Mouse (Mus musculus) hindbrain, embryonic 16.5 days (tissue): ENCODE measurements around the gene Ces2a. TPM values are rescaled to one million over a fixed set of nuclear protein-coding genes. Genes with fewer than 3 reads are reported as not detected.

Experiments used
- ATAC-seq: fragments of 200-750 bp; cut with Nextera tagmentation; 2 replicates; pipeline ENCODE4 v1.8.0; 2017; ENCODE audit warnings: moderate TSS enrichment, moderate library complexity
- H3K27ac ChIP-seq: fragments of 300-500 bp; sonication (generic); 2 replicates; pipeline ENCODE4 v1.5.1; 2014; ENCODE audit warnings: low read depth, mild to moderate bottlenecking, control low read depth, low read length, moderate library complexity
- H3K27me3 ChIP-seq: fragments of 300-500 bp; sonication (generic); replicated peaks from 2 replicates; pipeline ENCODE4 v1.6.1; 2014; ENCODE audit warnings: low read length; ENCODE audit not compliant: control insufficient read depth, insufficient read depth
- H3K36me3 ChIP-seq: fragments of 300-500 bp; sonication (generic); 2 replicates; pipeline ENCODE4 v1.6.1; 2014; ENCODE audit warnings: mild to moderate bottlenecking, low read length, moderate library complexity, mixed read lengths; ENCODE audit not compliant: control insufficient read depth, insufficient read depth
- H3K4me1 ChIP-seq: fragments of 300-500 bp; sonication (generic); 2 replicates; pipeline ENCODE4 v1.6.1; 2014; ENCODE audit warnings: low read depth, low read length; ENCODE audit not compliant: control insufficient read depth, insufficient read depth
- H3K4me2 ChIP-seq: fragments of 300-500 bp; sonication (generic); 2 replicates; pipeline ENCODE4 v1.6.1; 2014; ENCODE audit warnings: mild to moderate bottlenecking, low read length, control low read depth, moderate library complexity
- H3K4me3 ChIP-seq: fragments of 300-500 bp; sonication (generic); 2 replicates; pipeline ENCODE4 v1.5.1; 2014; ENCODE audit warnings: mild to moderate bottlenecking, low read length, control low read depth, moderate library complexity
- H3K9ac ChIP-seq: fragments of 300-500 bp; sonication (generic); 2 replicates; pipeline ENCODE4 v1.6.1; 2014; ENCODE audit warnings: low read depth, mild to moderate bottlenecking, control low read depth, low read length, moderate library complexity
- H3K9me3 ChIP-seq: fragments of 300-500 bp; sonication (generic); 2 replicates; pipeline ENCODE4 v1.6.1; 2014; ENCODE audit warnings: mild to moderate bottlenecking, low read length, moderate library complexity; ENCODE audit not compliant: control insufficient read depth
- WGBS: fragments of 180-500 bp; shearing (Covaris S2); extraction: QIAGEN DNeasy Blood & Tissue Kit; methylation state at CpG from one replicate; pipeline ENCODE4 v1.1.7; 2014; 5-methylcytosine and 5-hydroxymethylcytosine counted together
- polyA plus RNA-seq: library from polyadenylated mRNA; unstranded; fragments of >200 nt; fragmentation: Nextera tagmentation; extraction: Ambion mirVana; gene quantifications from 2 replicates; pipeline ENCODE4 v1.2.1, GENCODE M21; 2015

Gene Ces2a
- polyA plus RNA-seq, 1 experiment from 2014 or later: not detected

- Histone ChIP-seq H3K27ac (no peak overlapping the region), H3K4me3 (no peak overlapping the region), H3K9ac (no peak overlapping the region), H3K4me1 (no peaks in the 10 kb centered on the region), H3K4me2 (no peak overlapping the region), H3K27me3 (no peaks in the 10 kb centered on the region), H3K9me3 (no peaks in the 10 kb centered on the region), H3K36me3 (no peaks in the 10 kb centered on the region)
- WGBS: 36% methylated on average over 1 of the region's 1 CpGs
- ATAC-seq: peak; percentile 70
Observed at GRCm38 (mm10) chr8:104757621-104758020, 23.8 kb downstream of the Ces2a start.

GRCm38 (mm10) chr8:104758209-104758608 is 24.4 kb downstream of the Ces2a start:
- H3K4me2 ChIP-seq: no peak overlapping the region
- peak; percentile 83 for ATAC-seq
- no peaks in the 10 kb centered on the region for H3K9me3 ChIP-seq
- no peaks in the 10 kb centered on the region for H3K27me3 ChIP-seq
- no peak overlapping the region for H3K27ac ChIP-seq
- H3K9ac ChIP-seq: no peak overlapping the region
- no peaks in the 10 kb centered on the region for H3K4me1 ChIP-seq
- no peak overlapping the region for H3K4me3 ChIP-seq
- WGBS: 83% methylated on average over 2 of the region's 2 CpGs
- no peaks in the 10 kb centered on the region for H3K36me3 ChIP-seq

- no peak for ATAC-seq
- Histone ChIP-seq H3K4me1 (no peaks in the 10 kb centered on the region), H3K9ac (no peak overlapping the region), H3K27ac (no peak overlapping the region), H3K4me2 (no peak overlapping the region), H3K36me3 (no peaks in the 10 kb centered on the region), H3K4me3 (no peak overlapping the region), H3K27me3 (no peaks in the 10 kb centered on the region), H3K9me3 (no peaks in the 10 kb centered on the region)
- WGBS: 85% methylated on average over 4 of the region's 4 CpGs
Observed at GRCm38 (mm10) chr8:104761126-104761525, 27.3 kb downstream of the Ces2a start.

GRCm38 (mm10) chr8:104766485-104766884 is 32.7 kb downstream of the Ces2a start:
- Histone ChIP-seq H3K4me1 (no peaks in the 10 kb centered on the region), H3K9ac (no peak overlapping the region), H3K27me3 (no peaks in the 10 kb centered on the region), H3K4me2 (no peak overlapping the region), H3K9me3 (no peaks in the 10 kb centered on the region), H3K4me3 (no peak overlapping the region), H3K36me3 (no peaks in the 10 kb centered on the region), H3K27ac (no peak overlapping the region)
- ATAC-seq: no peak
- WGBS: 71% methylated on average over 4 of the region's 4 CpGs

- 88% methylated on average over 3 of the region's 3 CpGs for WGBS
- no peak overlapping the region for H3K4me2 ChIP-seq
Observed at GRCm38 (mm10) chr8:104770365-104770764, 36.6 kb downstream of the Ces2a start.

GRCm38 (mm10) chr8:104787049-104787448 is 53.2 kb downstream of the Ces2a start:
- Histone ChIP-seq H3K36me3 (no peaks in the 10 kb centered on the region), H3K4me1 (no peaks in the 10 kb centered on the region), H3K4me3 (no peak overlapping the region), H3K9ac (no peak overlapping the region), H3K4me2 (no peak overlapping the region), H3K27me3 (no peaks in the 10 kb centered on the region), H3K9me3 (no peaks in the 10 kb centered on the region), H3K27ac (no peak overlapping the region)
- no peak for ATAC-seq
- WGBS: 69% methylated on average over 1 of the region's 1 CpGs

More at GRCm38 (mm10) chr8:104770365-104770764, 36.6 kb downstream of the Ces2a start:
- H3K27ac ChIP-seq: no peak overlapping the region
- H3K9me3 ChIP-seq: no peaks in the 10 kb centered on the region
- no peaks in the 10 kb centered on the region for H3K4me1 ChIP-seq
- no peaks in the 10 kb centered on the region for H3K27me3 ChIP-seq
- no peak overlapping the region for H3K4me3 ChIP-seq
- no peak overlapping the region for H3K9ac ChIP-seq
- ATAC-seq: no peak
- H3K36me3 ChIP-seq: no peaks in the 10 kb centered on the region

GRCm38 (mm10) chr8:104788929-104789328 is 55.1 kb downstream of the Ces2a start:
- 83% methylated on average over 2 of the region's 2 CpGs for WGBS
- no peaks in the 10 kb centered on the region for H3K36me3 ChIP-seq
- ATAC-seq: no peak

GRCm38 (mm10) chr8:104789886-104790680 is 56.3 kb downstream of the Ces2a start:
- no peak for ATAC-seq
- no peak overlapping the region for H3K4me2 ChIP-seq
- no peaks in the 10 kb centered on the region for H3K36me3 ChIP-seq
- H3K4me3 ChIP-seq: no peak overlapping the region
- H3K9ac ChIP-seq: no peak overlapping the region
- no peaks in the 10 kb centered on the region for H3K27me3 ChIP-seq
- 78% methylated on average over 3 of the region's 3 CpGs for WGBS
- H3K27ac ChIP-seq: no peak overlapping the region
- no peaks in the 10 kb centered on the region for H3K9me3 ChIP-seq
- H3K4me1 ChIP-seq: no peaks in the 10 kb centered on the region

More at GRCm38 (mm10) chr8:104788929-104789328, 55.1 kb downstream of the Ces2a start:
- Histone ChIP-seq H3K9ac (no peak overlapping the region), H3K27ac (no peak overlapping the region), H3K27me3 (no peaks in the 10 kb centered on the region), H3K9me3 (no peaks in the 10 kb centered on the region), H3K4me1 (no peaks in the 10 kb centered on the region), H3K4me3 (no peak overlapping the region), H3K4me2 (no peak overlapping the region)
